Mouse (Mus musculus) E14TG2a.4 (cell line): ENCODE measurements at regions not wholly inside any gene's neighbourhood (a gene's known extent, or its start where the extent isn't known, plus 50 kb on each side); places are given as distances from the start of the nearest gene placed in this dataset.
A peak's percentile ranks its signal among the peaks of the same experiment; 100 is the strongest.

ENCODE experiments used
- H3K27me3 ChIP-seq: 2 replicates; pipeline ENCODE4 v1.6.1; 2014; ENCODE audit warnings: low read length, control low read depth; ENCODE audit not compliant: insufficient read depth
- H3K36me3 ChIP-seq: 2 replicates; pipeline ENCODE4 v1.6.1; 2014; ENCODE audit warnings: low read length, control low read depth; ENCODE audit not compliant: insufficient read depth
- H3K4me1 ChIP-seq: replicated peaks from 2 replicates; pipeline ENCODE4 v1.6.1; 2014; ENCODE audit warnings: low read depth, low read length, control low read depth
- H3K4me3 ChIP-seq: replicated peaks from 2 replicates; pipeline ENCODE4 v1.5.1; 2014; ENCODE audit warnings: mild to moderate bottlenecking, low read length
- H3K9me3 ChIP-seq: 2 replicates; pipeline ENCODE4 v1.6.1; 2014; ENCODE audit warnings: low read length, control low read depth
- CTCF ChIP-seq: conservative IDR thresholded peaks from 2 replicates; pipeline ENCODE4 v1.5.1; 2014; ENCODE audit warnings: low read length
- NANOG ChIP-seq: IDR thresholded peaks from 2 replicates; pipeline ENCODE4 v1.6.1; 2014; ENCODE audit warnings: borderline replicate concordance, low read length, mixed read lengths
- POU5F1 ChIP-seq: IDR thresholded peaks from 2 replicates; pipeline ENCODE4 v1.6.1; 2014; ENCODE audit warnings: low read length, borderline replicate concordance

- TF ChIP-seq NANOG, result no peak
- no peak for TF ChIP-seq POU5F1
- TF ChIP-seq CTCF, result no peak
- no peak overlapping the region for H3K4me3 ChIP-seq
Observed at GRCm38 (mm10) chr6:103953134-103953771, 442.9 kb downstream of the Chl1 start.

GRCm38 (mm10) chr6:103959002-103959401 is 448.6 kb downstream of the Chl1 start:
- no peaks in the 10 kb centered on the region for H3K4me1 ChIP-seq
- no peaks in the 10 kb centered on the region for H3K27me3 ChIP-seq
- TF ChIP-seq POU5F1 (no peak), NANOG (no peak), CTCF (no peak)
- no peaks in the 10 kb centered on the region for H3K36me3 ChIP-seq
- peaks cover 1% of the 10 kb centered on the region for H3K9me3 ChIP-seq
- no peak overlapping the region for H3K4me3 ChIP-seq

More at GRCm38 (mm10) chr6:103953134-103953771, 442.9 kb downstream of the Chl1 start:
- H3K4me1 ChIP-seq, result no peaks in the 10 kb centered on the region
- no peaks in the 10 kb centered on the region for H3K36me3 ChIP-seq
- no peaks in the 10 kb centered on the region for H3K27me3 ChIP-seq
- H3K9me3 ChIP-seq, result no peaks in the 10 kb centered on the region

GRCm38 (mm10) chr6:103967811-103968420 is 457.5 kb downstream of the Chl1 start:
- no peaks in the 10 kb centered on the region for H3K36me3 ChIP-seq

DNA sequence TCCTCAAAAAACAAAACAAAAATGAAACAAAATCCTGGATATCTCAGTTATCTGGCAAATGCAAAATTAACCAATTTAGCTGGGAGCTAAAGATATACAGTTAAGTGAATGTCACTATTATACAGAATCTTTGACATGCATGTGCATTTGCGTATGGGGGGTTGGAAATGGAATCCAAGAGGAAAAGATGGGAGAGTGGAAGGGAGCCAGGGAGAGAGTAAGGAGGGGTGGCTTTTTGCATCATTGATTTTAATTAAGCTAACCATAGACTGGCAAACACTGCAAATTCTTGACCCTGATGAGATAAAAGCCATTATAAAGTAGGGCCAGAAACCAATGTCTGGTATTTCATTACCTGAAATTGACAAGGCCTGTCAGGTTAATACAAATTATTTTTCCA is 488.8 kb downstream of the Chl1 start:
- TF ChIP-seq NANOG (no peak), POU5F1 (no peak), CTCF (no peak)

More at GRCm38 (mm10) chr6:103967811-103968420, 457.5 kb downstream of the Chl1 start:
- no peak for TF ChIP-seq CTCF
- no peak for TF ChIP-seq POU5F1
- TF ChIP-seq NANOG, result no peak
- no peaks in the 10 kb centered on the region for H3K27me3 ChIP-seq
- H3K4me3 ChIP-seq, result no peak overlapping the region
- no peaks in the 10 kb centered on the region for H3K4me1 ChIP-seq
- peaks cover 16% of the 10 kb centered on the region for H3K9me3 ChIP-seq

GRCm38 (mm10) chr6:104028439-104029091 is 464.0 kb upstream of the Cntn6 start:
- Histone ChIP-seq H3K36me3 (no peaks in the 10 kb centered on the region), H3K4me1 (no peaks in the 10 kb centered on the region), H3K9me3 (peaks cover 9% of the 10 kb centered on the region), H3K27me3 (no peaks in the 10 kb centered on the region), H3K4me3 (no peak overlapping the region)
- TF ChIP-seq CTCF (peak; percentile 53), POU5F1 (no peak)

More for the DNA sequence above, 488.8 kb downstream of the Chl1 start:
- H3K36me3 ChIP-seq, result no peaks in the 10 kb centered on the region
- no peaks in the 10 kb centered on the region for H3K27me3 ChIP-seq
- H3K9me3 ChIP-seq, result no peaks in the 10 kb centered on the region
- H3K4me1 ChIP-seq, result no peaks in the 10 kb centered on the region
- no peak overlapping the region for H3K4me3 ChIP-seq

GRCm38 (mm10) chr6:104038853-104039252 is 453.7 kb upstream of the Cntn6 start:
- no peaks in the 10 kb centered on the region for H3K27me3 ChIP-seq
- H3K4me3 ChIP-seq, result no peak overlapping the region
- H3K4me1 ChIP-seq, result no peaks in the 10 kb centered on the region
- H3K36me3 ChIP-seq, result no peaks in the 10 kb centered on the region
- TF ChIP-seq CTCF (no peak), NANOG (no peak), POU5F1 (no peak)
- H3K9me3 ChIP-seq, result peaks cover 3% of the 10 kb centered on the region; the same call in 1 of the 2 replicates

- no peak overlapping the region for H3K4me3 ChIP-seq
- no peaks in the 10 kb centered on the region for H3K4me1 ChIP-seq
- no peak for TF ChIP-seq POU5F1
- no peak for TF ChIP-seq CTCF
- no peak for TF ChIP-seq NANOG
- H3K36me3 ChIP-seq, result no peaks in the 10 kb centered on the region
- H3K9me3 ChIP-seq, result no peaks in the 10 kb centered on the region
- no peaks in the 10 kb centered on the region for H3K27me3 ChIP-seq
Observed at GRCm38 (mm10) chr6:104040450-104040849, 452.1 kb upstream of the Cntn6 start.

DNA sequence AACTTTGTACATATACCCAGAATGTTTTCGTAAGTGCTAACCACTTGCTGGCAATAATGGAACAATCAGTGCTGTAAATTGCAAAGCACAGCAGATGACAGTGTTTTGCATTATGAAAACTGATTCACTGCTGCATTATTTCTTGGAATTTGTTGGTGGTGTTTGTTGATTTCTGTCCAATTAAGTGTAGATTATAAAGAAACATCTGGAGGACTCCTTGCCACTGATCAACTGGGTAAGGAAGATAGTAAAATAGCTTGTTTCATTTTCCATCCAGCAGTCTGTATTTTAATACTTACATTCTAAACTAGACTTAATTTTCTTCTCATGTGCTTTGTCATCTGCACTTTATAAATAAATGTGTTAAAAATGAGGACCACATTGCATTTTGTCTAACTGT is 436.6 kb upstream of the Cntn6 start:
- Histone ChIP-seq H3K27me3 (no peaks in the 10 kb centered on the region), H3K4me1 (no peaks in the 10 kb centered on the region), H3K4me3 (no peak overlapping the region), H3K36me3 (no peaks in the 10 kb centered on the region), H3K9me3 (no peaks in the 10 kb centered on the region)
- TF ChIP-seq NANOG (no peak), POU5F1 (no peak), CTCF (no peak)
